Mouse (Mus musculus) forebrain, embryonic 14.5 days (tissue): ENCODE data around the gene Fbxo28. TPM values are rescaled to one million over a fixed set of nuclear protein-coding genes. Genes with fewer than 3 reads are reported as not detected.

Experiments used
- ATAC-seq: fragments of 200-750 bp; cut with Nextera tagmentation; 2 replicates; pipeline ENCODE4 v1.8.0; 2017; ENCODE audit warnings: mild to moderate bottlenecking, moderate library complexity
- DNase-seq: peaks from one replicate; pipeline ENCODE4 v3.0.0-alpha.2; 2015; ENCODE audit warnings: low spot score
- H3K27ac ChIP-seq: fragments of 300-500 bp; sonication (generic); 2 replicates; pipeline ENCODE4 v1.5.1; 2014; ENCODE audit warnings: low read depth, mild to moderate bottlenecking, control low read depth, low read length, moderate library complexity
- H3K27me3 ChIP-seq: fragments of 300-500 bp; sonication (generic); replicated peaks from 2 replicates; pipeline ENCODE4 v1.6.1; 2014; ENCODE audit warnings: low read length, control low read depth, mixed read lengths; ENCODE audit not compliant: control insufficient read depth, insufficient read depth
- H3K36me3 ChIP-seq: fragments of 300-500 bp; sonication (generic); 2 replicates; pipeline ENCODE4 v1.6.1; 2014; ENCODE audit warnings: low read length, control low read depth; ENCODE audit not compliant: control insufficient read depth, insufficient read depth
- H3K4me1 ChIP-seq: fragments of 300-500 bp; sonication (generic); 2 replicates; pipeline ENCODE4 v1.6.1; 2014; ENCODE audit warnings: antibody characterized with exemption, low read length, control low read depth; ENCODE audit not compliant: control insufficient read depth, insufficient read depth
- H3K4me2 ChIP-seq: fragments of 300-500 bp; sonication (generic); 2 replicates; pipeline ENCODE4 v1.6.1; 2014; ENCODE audit warnings: mild to moderate bottlenecking, control low read depth, low read length
- H3K4me3 ChIP-seq: fragments of 300-500 bp; sonication (generic); 2 replicates; pipeline ENCODE4 v1.5.1; 2014; ENCODE audit warnings: low read depth, low read length, control low read depth
- H3K9ac ChIP-seq: fragments of 300-500 bp; sonication (generic); 2 replicates; pipeline ENCODE4 v1.6.1; 2014; ENCODE audit warnings: mild to moderate bottlenecking, low read length, control low read depth, moderate library complexity
- H3K9me3 ChIP-seq: fragments of 300-500 bp; sonication (generic); replicated peaks from 2 replicates; pipeline ENCODE4 v1.6.1; 2016; ENCODE audit warnings: low read length, control low read depth, mixed read lengths; ENCODE audit not compliant: control insufficient read depth
- WGBS: fragments of 180-500 bp; shearing (Covaris S2); extraction: QIAGEN DNeasy Blood & Tissue Kit; methylation state at CpG from one replicate; pipeline ENCODE4 v1.1.7; 2014; 5-methylcytosine and 5-hydroxymethylcytosine counted together
- polyA plus RNA-seq: library from polyadenylated mRNA; unstranded; fragments of >200 nt; fragmentation: Nextera tagmentation; extraction: Ambion mirVana; gene quantifications from 2 replicates; pipeline ENCODE4 v1.2.1, GENCODE M21; 2014

Fbxo28 gene
- polyA plus RNA-seq, 1 experiment from 2014 or later: 30.5 TPM

GRCm38 (mm10) chr1:182279436-182279835, 62.0 kb downstream of the Fbxo28 start:
- peaks cover 15% of the 10 kb centered on the region for H3K4me1 ChIP-seq
- H3K27me3 ChIP-seq: 0 out of 2 replicates have a peak, but pooled peaks cover 4% of the 10 kb centered on the region
- H3K9me3 ChIP-seq: no peaks in the 10 kb centered on the region
- DNase-seq: no peak
- no peak overlapping the region for H3K4me2 ChIP-seq
- H3K36me3 ChIP-seq: peaks cover 42% of the 10 kb centered on the region
- ATAC-seq: no peak
- WGBS: 92% methylated on average over 4 of the region's 4 CpGs
- no peak overlapping the region for H3K9ac ChIP-seq
- H3K27ac ChIP-seq: no peak overlapping the region
- no peak overlapping the region for H3K4me3 ChIP-seq

GRCm38 (mm10) chr1:182275109-182275508, 66.3 kb downstream of the Fbxo28 start:
- DNase-seq: no peak
- ATAC-seq: no peak
- Histone ChIP-seq H3K4me3 (no peak overlapping the region), H3K4me2 (no peak overlapping the region), H3K27ac (no peak overlapping the region), H3K27me3 (no peaks in the 10 kb centered on the region), H3K9ac (no peak overlapping the region), H3K4me1 (no peaks in the 10 kb centered on the region), H3K36me3 (peaks cover 57% of the 10 kb centered on the region), H3K9me3 (no peaks in the 10 kb centered on the region)
- WGBS: 94% methylated on average over 6 of the region's 6 CpGs

- ATAC-seq (no peak), DNase-seq (no peak)
- Histone ChIP-seq H3K4me1 (peaks cover 3% of the 10 kb centered on the region; the same call in 1 of the 2 replicates), H3K4me3 (no peak overlapping the region), H3K4me2 (no peak overlapping the region), H3K27ac (no peak overlapping the region), H3K9ac (no peak overlapping the region), H3K9me3 (no peaks in the 10 kb centered on the region), H3K27me3 (no peaks in the 10 kb centered on the region), H3K36me3 (peaks cover 30% of the 10 kb centered on the region)
- WGBS: 87% methylated on average over 5 of the region's 5 CpGs
These were observed 69.8 kb downstream of the Fbxo28 start for GRCm38 (mm10) chr1:182271632-182272031.

- DNase-seq: no peak
- H3K4me1 ChIP-seq: peaks cover 3% of the 10 kb centered on the region; the same call in 1 of the 2 replicates
- ATAC-seq: no peak
- H3K4me3 ChIP-seq: no peak overlapping the region
- H3K4me2 ChIP-seq: no peak overlapping the region
- H3K9ac ChIP-seq: no peak overlapping the region
- no peak overlapping the region for H3K27ac ChIP-seq
- no peaks in the 10 kb centered on the region for H3K27me3 ChIP-seq
- peaks cover 26% of the 10 kb centered on the region for H3K36me3 ChIP-seq
- 80% methylated on average over 5 of the region's 5 CpGs for WGBS
- H3K9me3 ChIP-seq: no peaks in the 10 kb centered on the region
These were observed 70.3 kb downstream of the Fbxo28 start for GRCm38 (mm10) chr1:182271130-182271529.

GRCm38 (mm10) chr1:182268317-182268716, 73.1 kb downstream of the Fbxo28 start:
- no peak overlapping the region for H3K4me2 ChIP-seq
- 28% methylated on average over 4 of the region's 4 CpGs for WGBS
- DNase-seq (peak; percentile 11), ATAC-seq (peak; percentile 70)
- H3K4me1 ChIP-seq: peaks cover 3% of the 10 kb centered on the region; the same call in 1 of the 2 replicates
- H3K27me3 ChIP-seq: no peaks in the 10 kb centered on the region
- H3K4me3 ChIP-seq: no peak overlapping the region
- H3K36me3 ChIP-seq: 0 out of 2 replicates have a peak, but pooled peaks cover 6% of the 10 kb centered on the region
- no peak overlapping the region for H3K27ac ChIP-seq
- H3K9me3 ChIP-seq: no peaks in the 10 kb centered on the region
- no peak overlapping the region for H3K9ac ChIP-seq

- H3K9ac ChIP-seq: no peak overlapping the region
- DNase-seq (no peak), ATAC-seq (no peak)
- no peak overlapping the region for H3K4me2 ChIP-seq
- H3K4me1 ChIP-seq: peaks cover 3% of the 10 kb centered on the region; the same call in 1 of the 2 replicates
- H3K27ac ChIP-seq: no peak overlapping the region
- 94% methylated on average over 9 of the region's 11 CpGs for WGBS
- no peak overlapping the region for H3K4me3 ChIP-seq
- no peaks in the 10 kb centered on the region for H3K36me3 ChIP-seq
- H3K27me3 ChIP-seq: no peaks in the 10 kb centered on the region
- H3K9me3 ChIP-seq: no peaks in the 10 kb centered on the region
These were observed 75.4 kb downstream of the Fbxo28 start for GRCm38 (mm10) chr1:182266028-182266525.

Other genes with a start within 250 kb of the Fbxo28 start
- 155 and 158 TPM in 2 replicates for gene Srp9, start 216.9 kb downstream of the Fbxo28 start, polyA plus RNA-seq
- gene Vmn1r1, start 177.1 kb downstream of the Fbxo28 start, polyA plus RNA-seq: not detected in 2 replicates
- 72.1 and 73.3 TPM in 2 replicates for gene Degs1, start 58.8 kb downstream of the Fbxo28 start, polyA plus RNA-seq
- gene Trp53bp2, start 67.5 kb upstream of the Fbxo28 start, polyA plus RNA-seq: 20.2 and 24.7 TPM in 2 replicates
- gene Capn2, start 176.0 kb upstream of the Fbxo28 start, polyA plus RNA-seq: 39.6 and 53.5 TPM in 2 replicates
- gene Capn8, start 223.4 kb upstream of the Fbxo28 start, polyA plus RNA-seq: 0.06 TPM in 1 of 2 replicates, not detected in the other